Mouse (Mus musculus) olfactory bulb, adult 2 months (tissue): ENCODE results near the gene Ranbp9.

Experiments
- CTCF ChIP-seq: fragments of 200-500 bp; IDR thresholded peaks from 2 replicates; pipeline ENCODE4 v1.5.1; 2012; ENCODE audit warnings: low read depth, mild to moderate bottlenecking, low read length, moderate library complexity; ENCODE audit not compliant: insufficient read depth
- POLR2A ChIP-seq: fragments of 200-500 bp; IDR thresholded peaks from 2 replicates; pipeline ENCODE4 v1.6.1; 2012; ENCODE audit warnings: mild to moderate bottlenecking, low read depth, low read length, moderate library complexity; ENCODE audit not compliant: insufficient read depth

DNA sequence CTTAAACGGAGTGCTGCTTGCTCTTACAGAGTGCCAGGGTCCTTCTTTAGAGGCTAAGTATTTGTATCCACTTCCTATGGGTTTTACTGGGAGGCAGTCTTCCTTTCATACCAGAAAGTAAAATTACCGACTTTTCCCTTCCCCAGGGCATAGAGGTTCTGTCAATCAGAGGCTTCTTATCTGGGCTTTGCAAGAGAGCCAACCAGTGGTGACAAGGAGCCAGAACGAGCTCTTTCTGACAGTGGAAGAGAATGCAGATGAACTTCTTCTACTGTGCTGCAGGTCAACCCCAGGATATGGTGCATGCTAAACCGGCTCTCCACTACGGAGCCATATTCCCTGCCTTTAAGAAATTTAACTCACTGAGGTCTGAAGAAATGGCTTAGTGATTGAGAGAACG lies 120.5 kb downstream of the Ranbp9 start:
- TF ChIP-seq CTCF (no peak), POLR2A (no peak)
